Mouse (Mus musculus) stomach, embryonic 14.5 days (tissue): ENCODE data around the gene Gm9999. TPM values are rescaled to one million over a fixed set of nuclear protein-coding genes. Genes with fewer than 3 reads are reported as not detected.

Source experiments
- ATAC-seq: fragments of 200-750 bp; cut with Nextera tagmentation; 2 replicates; pipeline ENCODE4 v1.8.0; 2017; ENCODE audit warnings: low read depth, moderate TSS enrichment; ENCODE audit not compliant: insufficient number of reproducible peaks, insufficient read depth, low FRiP score
- H3K27ac ChIP-seq: fragments of 300-500 bp; sonication (generic); 2 replicates; pipeline ENCODE4 v1.5.1; 2014; ENCODE audit warnings: mild to moderate bottlenecking, low read length, moderate library complexity, mixed read lengths
- H3K27me3 ChIP-seq: fragments of 300-500 bp; sonication (generic); 2 replicates; pipeline ENCODE4 v1.6.1; 2014; ENCODE audit warnings: low read length, control low read depth, mixed read lengths; ENCODE audit not compliant: control insufficient read depth, insufficient read depth
- H3K36me3 ChIP-seq: fragments of 300-500 bp; sonication (generic); 2 replicates; pipeline ENCODE4 v1.6.1; 2014; ENCODE audit warnings: mild to moderate bottlenecking, control low read depth, low read length, moderate library complexity, mixed read lengths; ENCODE audit not compliant: control insufficient read depth, insufficient read depth
- H3K4me1 ChIP-seq: fragments of 300-500 bp; sonication (generic); 2 replicates; pipeline ENCODE4 v1.6.1; 2014; ENCODE audit warnings: low read length, control low read depth, mixed read lengths; ENCODE audit not compliant: control insufficient read depth, insufficient read depth
- H3K4me2 ChIP-seq: fragments of 300-500 bp; sonication (generic); replicated peaks from 2 replicates; pipeline ENCODE4 v1.6.1; 2014; ENCODE audit warnings: low read depth, low read length, control low read depth
- H3K4me3 ChIP-seq: fragments of 300-500 bp; sonication (generic); 2 replicates; pipeline ENCODE4 v1.5.1; 2014; ENCODE audit warnings: low read depth, low read length, control low read depth
- H3K9ac ChIP-seq: fragments of 300-500 bp; sonication (generic); replicated peaks from 2 replicates; pipeline ENCODE4 v1.6.1; 2014; ENCODE audit warnings: low read depth, mild to moderate bottlenecking, control low read depth, low read length, moderate library complexity, mixed read lengths
- H3K9me3 ChIP-seq: fragments of 300-500 bp; sonication (generic); 2 replicates; pipeline ENCODE4 v1.6.1; 2016; ENCODE audit warnings: low read depth, low read length, control low read depth; ENCODE audit not compliant: control insufficient read depth
- WGBS: fragments of 180-500 bp; shearing (Covaris S2); extraction: QIAGEN DNeasy Blood & Tissue Kit; methylation state at CpG from one replicate; pipeline ENCODE4 v1.1.7; 2014; 5-methylcytosine and 5-hydroxymethylcytosine counted together
- polyA plus RNA-seq: library from polyadenylated mRNA; unstranded; fragments of >200 nt; fragmentation: Nextera tagmentation; extraction: Ambion mirVana; gene quantifications from 2 replicates; pipeline ENCODE4 v1.2.1, GENCODE M21; 2014

Gene Gm9999
- polyA plus RNA-seq: not detected in 2 replicates

DNA sequence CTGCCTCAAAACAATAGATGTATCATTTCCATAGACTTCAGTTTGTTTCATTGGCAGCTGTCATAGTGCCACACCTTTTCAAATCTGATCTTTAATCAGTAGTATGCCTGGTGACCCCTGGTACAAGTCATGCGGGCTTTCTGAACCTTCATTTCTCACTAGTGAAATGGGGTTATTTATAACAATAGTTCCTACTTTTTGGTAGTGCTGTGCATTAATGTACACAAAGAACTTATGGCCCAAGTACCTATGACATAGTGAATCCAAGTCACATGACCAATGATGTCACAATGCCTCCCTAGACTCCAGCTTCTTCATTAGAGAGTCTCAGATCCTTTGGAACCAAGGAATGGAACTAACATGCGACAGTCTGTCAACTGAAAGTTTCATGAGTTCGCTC is at the start of gene Gm9999:
Gene Gm9999 (plus strand): TSS at position 301 of the 400 bp plus-strand sequence.
- Histone ChIP-seq H3K9ac (no peak within 1 kb of the TSS), H3K4me3 (no peak within 1 kb of the TSS), H3K4me2 (no peak within 1 kb of the TSS), H3K27ac (no peak within 1 kb of the TSS), H3K27me3 (no peaks in the 10 kb centered on the region), H3K9me3 (no peaks in the 10 kb centered on the region), H3K36me3 (no peaks in the 10 kb centered on the region), H3K4me1 (peaks cover 17% of the 10 kb centered on the region)
- 90% methylated on average over 3 of the region's 3 CpGs for WGBS
- no peak for ATAC-seq

DNA sequence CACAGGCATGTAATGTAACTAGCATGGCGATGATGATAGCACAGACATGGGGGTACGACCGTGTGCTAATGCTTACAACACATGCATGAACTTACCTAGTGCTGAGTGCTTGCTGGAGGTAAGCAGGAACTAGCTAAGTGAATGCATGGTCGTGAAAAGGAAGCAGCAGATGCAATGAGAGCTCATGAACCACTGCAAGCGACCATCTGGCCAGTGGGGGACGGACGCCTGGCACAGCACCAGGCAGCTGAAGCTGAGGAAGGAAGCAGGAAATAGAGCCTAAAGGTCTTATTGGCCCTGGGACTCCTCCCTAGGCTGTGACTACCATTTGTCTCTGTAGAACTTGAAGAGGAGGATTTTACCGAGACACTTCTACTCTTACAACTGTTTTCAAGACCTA is 48.6 kb upstream of the Gm9999 start:
- ATAC-seq: no peak
- Histone ChIP-seq H3K4me1 (no peaks in the 10 kb centered on the region), H3K36me3 (peaks cover 31% of the 10 kb centered on the region), H3K4me3 (no peak overlapping the region), H3K4me2 (no peak overlapping the region), H3K27ac (no peak overlapping the region), H3K9me3 (no peaks in the 10 kb centered on the region), H3K9ac (no peak overlapping the region), H3K27me3 (no peaks in the 10 kb centered on the region)
- 81% methylated on average over 8 of the region's 8 CpGs for WGBS

DNA sequence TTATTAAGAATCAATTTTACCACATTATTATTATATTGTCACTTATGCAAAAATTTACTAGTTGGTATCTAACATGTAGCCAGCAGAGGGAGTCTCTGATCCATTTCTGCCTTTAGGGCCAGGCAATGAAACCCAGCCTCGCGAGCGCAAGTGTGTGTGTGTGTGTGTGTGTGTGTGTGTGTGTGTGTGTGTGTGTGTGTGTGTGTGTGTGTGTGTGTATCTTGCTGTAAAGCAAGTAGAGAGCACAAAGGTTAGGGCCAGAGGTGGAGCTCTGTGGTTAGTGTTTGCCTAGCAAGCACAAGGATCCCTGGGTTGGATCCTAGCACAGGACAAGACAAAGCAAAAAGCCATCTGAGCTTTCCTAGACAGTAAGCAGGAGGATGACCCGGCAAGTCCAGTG is 47.5 kb upstream of the Gm9999 start:
- Histone ChIP-seq H3K4me3 (no peak overlapping the region), H3K4me2 (no peak overlapping the region), H3K4me1 (no peaks in the 10 kb centered on the region), H3K9ac (no peak overlapping the region), H3K27me3 (no peaks in the 10 kb centered on the region), H3K36me3 (peaks cover 27% of the 10 kb centered on the region), H3K27ac (no peak overlapping the region), H3K9me3 (no peaks in the 10 kb centered on the region)
- ATAC-seq: 0 out of 2 replicates have a peak, but pooled peaks have one; percentile 18
- 38% methylated on average over 4 of the region's 4 CpGs for WGBS

DNA sequence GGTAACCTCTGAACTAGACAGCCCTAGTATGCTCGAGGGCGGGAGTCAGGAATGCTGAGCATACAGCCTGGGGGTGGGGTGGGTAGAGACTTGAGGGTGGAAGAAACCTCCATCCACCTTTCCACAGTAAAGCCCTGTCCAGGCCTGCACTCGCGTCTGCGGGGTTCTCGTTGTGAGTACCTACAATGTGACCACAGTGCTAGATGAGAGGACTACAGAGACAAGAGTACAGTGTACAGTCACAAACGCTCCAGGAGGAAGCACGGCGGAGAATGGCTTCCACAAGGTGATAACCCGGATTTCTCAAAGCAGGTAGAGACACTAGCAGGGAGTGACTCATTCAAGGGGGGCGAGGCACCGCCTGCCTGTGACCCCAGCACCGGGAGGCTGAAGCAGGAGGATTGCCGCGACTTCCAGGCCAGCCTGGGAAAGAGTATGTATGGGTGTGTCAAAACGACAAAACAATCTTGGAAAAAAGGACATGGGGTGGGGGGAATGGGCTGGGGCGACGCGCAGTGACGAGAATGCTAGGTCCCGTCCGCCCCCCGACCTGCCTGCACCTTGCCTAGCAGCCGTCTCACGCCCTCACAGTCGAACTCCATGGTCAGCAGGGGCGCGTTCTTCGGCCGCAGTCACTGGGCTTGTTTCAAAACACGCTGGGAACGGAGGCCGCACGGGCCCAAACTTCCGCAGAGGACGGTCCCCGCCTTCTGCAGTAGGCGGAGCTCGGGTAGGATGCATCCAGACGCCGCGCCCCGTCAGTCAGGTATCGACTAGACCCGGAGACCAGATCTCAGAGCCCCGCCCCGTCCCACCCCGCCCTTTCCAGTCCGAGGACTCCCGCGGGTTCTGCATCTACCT is 25.3 kb upstream of the Gm9999 start, which contains the start of gene Uevld:
Gene Uevld (minus strand): TSS at position 697 of the 861 bp plus-strand sequence.
- peak; percentile 93 for ATAC-seq
- Histone ChIP-seq H3K9ac (peak within 1 kb of the TSS; percentile 71), H3K4me3 (peak within 1 kb of the TSS; percentile 65), H3K27me3 (no peaks in the 10 kb centered on the region), H3K36me3 (peaks cover 5% of the 10 kb centered on the region), H3K9me3 (no peaks in the 10 kb centered on the region), H3K4me1 (peaks cover 14% of the 10 kb centered on the region), H3K27ac (no peak within 1 kb of the TSS), H3K4me2 (peak within 1 kb of the TSS; percentile 66)
- WGBS: under 1% methylated on average over 51 of the region's 51 CpGs

DNA sequence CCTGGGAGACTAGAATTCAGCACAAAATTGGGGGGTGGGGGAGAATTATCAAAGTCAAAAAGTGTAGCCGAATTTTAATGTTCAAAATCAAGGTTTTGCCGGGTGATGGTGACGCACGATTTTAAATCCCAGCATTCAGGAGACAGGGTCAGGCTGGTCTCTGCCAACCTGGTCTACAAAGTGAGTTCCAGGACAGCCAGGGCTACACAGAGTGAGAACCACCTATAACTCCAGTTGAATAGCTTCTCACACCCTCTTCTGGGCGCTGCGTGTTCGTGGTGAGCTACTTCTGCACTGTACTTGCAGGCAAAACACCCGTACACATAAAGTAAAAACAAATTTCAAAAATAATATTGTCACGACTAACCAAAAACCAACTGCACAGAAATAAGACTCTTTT is 24.5 kb upstream of the Gm9999 start:
- H3K9me3 ChIP-seq: no peaks in the 10 kb centered on the region
- peak overlapping the region; percentile 45; the same call in 1 of the 2 replicates for H3K9ac ChIP-seq
- H3K27me3 ChIP-seq: no peaks in the 10 kb centered on the region
- H3K4me1 ChIP-seq: peaks cover 19% of the 10 kb centered on the region
- peak overlapping the region; percentile 66 for H3K4me2 ChIP-seq
- 18% methylated on average over 9 of the region's 9 CpGs for WGBS
- peak overlapping the region; percentile 65 for H3K4me3 ChIP-seq
- H3K27ac ChIP-seq: no peak overlapping the region
- peaks cover 5% of the 10 kb centered on the region; the same call in 1 of the 2 replicates for H3K36me3 ChIP-seq
- ATAC-seq: no peak

DNA sequence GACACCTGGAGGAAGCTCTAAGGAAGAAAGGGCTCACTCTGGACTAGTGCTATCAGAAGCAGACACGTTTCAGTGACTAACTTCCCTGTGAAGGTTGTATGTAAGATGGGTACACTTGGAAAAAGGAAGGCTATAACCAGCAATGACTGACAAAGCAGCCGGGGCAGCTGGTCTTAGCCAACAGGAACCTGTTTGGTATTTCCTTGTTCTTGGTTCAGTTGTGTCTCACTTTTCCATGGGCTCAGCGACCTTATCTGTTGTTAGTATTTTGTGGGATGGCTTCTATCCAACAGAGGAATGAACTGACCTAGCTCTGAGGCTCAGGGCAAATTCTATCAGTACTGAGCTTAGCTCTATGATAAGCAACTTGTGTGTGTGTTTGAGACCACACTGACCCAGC is 22.4 kb upstream of the Gm9999 start:
- Histone ChIP-seq H3K4me2 (no peak overlapping the region), H3K4me3 (no peak overlapping the region), H3K27me3 (no peaks in the 10 kb centered on the region), H3K27ac (no peak overlapping the region), H3K36me3 (no peaks in the 10 kb centered on the region), H3K9me3 (no peaks in the 10 kb centered on the region), H3K9ac (no peak overlapping the region), H3K4me1 (peaks cover 20% of the 10 kb centered on the region)
- 56% methylated on average over 3 of the region's 3 CpGs for WGBS
- no peak for ATAC-seq

DNA sequence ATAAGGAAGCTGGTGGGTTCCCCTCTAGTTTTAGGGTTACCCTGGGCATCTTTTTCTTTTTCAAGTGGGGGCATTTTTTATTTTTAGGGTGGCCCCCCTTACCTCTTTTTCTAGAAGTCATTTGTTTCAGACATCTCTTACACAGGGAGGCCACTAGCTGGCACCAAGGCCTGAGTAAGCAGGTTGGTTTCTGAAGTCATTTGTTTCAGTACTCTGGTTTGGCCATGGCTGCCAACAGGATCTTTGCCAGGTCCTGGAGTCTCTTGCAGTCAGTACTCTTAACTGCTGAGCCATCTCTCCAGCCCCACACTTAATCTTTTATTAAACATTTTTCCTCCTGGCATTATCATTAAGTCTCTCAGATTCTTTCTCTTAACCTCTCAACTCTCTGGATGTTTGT is 21.2 kb upstream of the Gm9999 start:
- no peaks in the 10 kb centered on the region for H3K36me3 ChIP-seq
- no peaks in the 10 kb centered on the region for H3K9me3 ChIP-seq
- peaks cover 20% of the 10 kb centered on the region for H3K4me1 ChIP-seq
- H3K4me2 ChIP-seq: no peak overlapping the region
- no peak overlapping the region for H3K9ac ChIP-seq
- no peak overlapping the region for H3K4me3 ChIP-seq
- ATAC-seq: no peak
- H3K27ac ChIP-seq: 0 out of 2 replicates have a peak overlapping the region, but pooled peaks have one; percentile 53
- H3K27me3 ChIP-seq: no peaks in the 10 kb centered on the region

DNA sequence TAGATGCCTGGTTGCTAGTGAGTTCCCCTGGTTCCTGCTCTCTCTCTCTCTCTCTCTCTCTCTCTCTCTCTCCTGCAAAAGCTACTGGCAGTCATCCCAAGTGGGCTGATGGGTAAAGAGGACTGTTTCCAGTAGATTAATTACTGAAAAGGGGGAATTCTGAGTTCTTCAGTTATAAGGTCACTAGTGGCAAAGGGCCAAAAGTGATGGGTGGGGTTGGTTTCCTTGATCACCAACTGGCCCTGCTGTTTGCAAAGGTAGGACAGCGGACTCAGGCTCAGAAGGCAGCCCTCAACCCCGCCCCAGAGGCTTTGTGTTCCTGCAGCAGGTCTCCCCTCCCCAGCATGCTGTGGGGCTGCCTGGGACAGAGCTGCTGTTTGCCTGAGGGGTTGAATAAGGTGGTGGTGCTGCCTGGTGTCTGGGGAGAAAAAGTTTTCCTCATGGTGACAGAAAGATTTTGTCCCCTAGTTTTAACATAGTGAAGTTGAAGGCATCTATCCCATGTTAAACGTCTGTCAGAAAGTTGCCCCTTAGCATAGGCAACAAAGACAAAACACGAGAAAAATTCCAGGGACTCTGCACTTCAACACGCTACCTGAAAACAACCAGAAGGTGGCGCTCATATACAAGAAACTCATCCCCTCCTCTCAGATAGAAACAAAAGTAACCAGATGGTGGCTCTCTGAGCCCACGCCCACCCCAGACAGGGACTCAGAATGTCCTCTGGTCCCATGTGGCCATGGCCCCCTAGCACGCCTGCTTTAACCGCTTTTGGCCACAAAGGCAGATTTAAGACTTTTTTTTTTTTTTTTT is 20.4 kb upstream of the Gm9999 start:
- 0% methylated on average over 9 of the region's 9 CpGs for WGBS
- no peak overlapping the region for H3K4me3 ChIP-seq
- no peak overlapping the region for H3K9ac ChIP-seq
- H3K4me2 ChIP-seq: peak overlapping the region; percentile 29
- peak; percentile 62 for ATAC-seq
- no peaks in the 10 kb centered on the region for H3K36me3 ChIP-seq
- peaks cover 13% of the 10 kb centered on the region; the same call in 1 of the 2 replicates for H3K4me1 ChIP-seq
- no peaks in the 10 kb centered on the region for H3K27me3 ChIP-seq
- peak overlapping the region; percentile 53; the same call in 1 of the 2 replicates for H3K27ac ChIP-seq
- H3K9me3 ChIP-seq: no peaks in the 10 kb centered on the region
